Mouse (Mus musculus): ENCODE data around the gene Gm13277. TPM values are rescaled to one million over a fixed set of nuclear protein-coding genes. Genes with fewer than 3 reads are reported as not detected.
A peak's percentile ranks its signal among the peaks of the same experiment; 100 is the strongest.
"Not testable (repeated sequence)": the region's sequence is repeated elsewhere in the genome, so short reads cannot be mapped to it uniquely, and the experiment has no call there.

Gene Gm13277
- polyA plus RNA-seq, 1 experiment = not detected

DNA sequence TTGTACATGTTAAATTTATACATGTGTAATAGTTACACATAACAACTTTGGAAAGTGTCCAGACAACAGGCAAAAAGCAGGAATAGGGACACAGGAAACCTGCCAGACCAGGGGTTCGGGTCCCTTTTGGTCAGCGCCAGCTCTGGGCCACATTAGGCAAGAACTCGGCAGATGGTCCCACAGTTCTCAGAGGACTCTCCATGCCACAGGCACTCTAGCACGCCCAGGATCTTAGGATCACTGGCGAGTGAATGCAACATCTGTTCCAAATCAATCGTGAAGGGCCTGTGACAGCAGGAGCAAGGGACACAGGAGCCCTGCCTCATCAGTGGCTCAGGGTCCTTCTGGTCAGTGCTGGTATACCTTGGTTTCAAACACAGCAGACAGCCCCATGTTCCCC, 38.5 kb upstream of the Gm13277 start:
- no peak overlapping the region for H3K4me3 ChIP-seq
- H3K79me2 ChIP-seq (ENCODE audit: control insufficient read depth, insufficient read depth) = no peaks in the 10 kb centered on the region
- H3ac ChIP-seq (ENCODE audit: control insufficient read depth, insufficient read length) = no peak overlapping the region
- H3K27me3 ChIP-seq (ENCODE audit: control insufficient read depth, insufficient read depth, insufficient read length) = no peaks in the 10 kb centered on the region
- no peak overlapping the region for H3K4me2 ChIP-seq (ENCODE audit: low read depth)
- TF ChIP-seq MYOG (IDR thresholded peaks at IDR 0.05; ENCODE audit: control insufficient read depth in 1 of 3, insufficient read depth in 1 of 3, insufficient read length in 2 of 3, low read depth in 2 of 3) (no peak), MYOD1 (IDR thresholded peaks at IDR 0.05; ENCODE audit: control insufficient read depth in 1 of 3, insufficient read length in 2 of 3, low read depth in 2 of 3) (no peak), CEBPB (IDR thresholded peaks at IDR 0.05; ENCODE audit: insufficient read depth, poor library complexity, severe bottlenecking) (no peak), USF1 (IDR thresholded peaks at IDR 0.05; ENCODE audit: low read depth) (no peak), POLR2AphosphoS2 (IDR thresholded peaks at IDR 0.05; ENCODE audit: insufficient read length, low read depth) (no peak), MAX (IDR thresholded peaks at IDR 0.05; ENCODE audit: low read depth) (no peak), TCF3 (IDR thresholded peaks at IDR 0.05; ENCODE audit: insufficient read length, low read depth) (no peak), REST (IDR thresholded peaks at IDR 0.05; ENCODE audit: insufficient read depth, insufficient read length) (no peak), E2F4 (IDR thresholded peaks at IDR 0.05; ENCODE audit: insufficient read depth) (no peak), TCF12 (IDR thresholded peaks at IDR 0.05; ENCODE audit: insufficient read depth, poor library complexity, severe bottlenecking) (no peak), SRF (IDR thresholded peaks at IDR 0.05; ENCODE audit: control insufficient read depth, insufficient read length, low read depth) (no peak), POLR2A (IDR thresholded peaks at IDR 0.05; ENCODE audit: insufficient read length, low read depth) (no peak)
- H3K36me3 ChIP-seq (ENCODE audit: control insufficient read depth, insufficient read depth) = no peaks in the 10 kb centered on the region

DNA sequence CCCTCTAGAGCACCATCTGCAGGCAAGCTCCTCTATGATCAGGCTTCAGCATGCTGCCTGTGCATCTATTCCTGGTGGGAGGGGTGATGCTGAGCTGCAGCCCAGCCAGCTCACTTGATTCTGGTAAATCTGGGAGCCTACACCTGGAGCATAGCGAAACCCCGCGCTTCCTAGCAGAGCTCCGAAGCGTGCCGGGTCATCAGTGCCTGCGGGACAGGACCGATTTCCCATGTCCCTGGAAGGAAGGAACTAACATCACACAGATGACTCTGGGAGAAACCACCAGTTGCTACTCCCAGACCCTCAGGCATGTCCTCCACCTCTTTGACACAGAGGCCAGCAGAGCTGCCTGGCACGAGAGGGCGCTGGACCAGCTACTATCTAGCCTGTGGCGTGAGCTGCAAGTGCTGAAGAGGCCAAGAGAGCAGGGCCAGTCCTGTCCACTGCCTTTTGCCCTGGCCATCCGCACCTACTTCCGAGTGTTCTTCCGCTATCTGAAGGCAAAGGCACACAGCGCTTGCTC, 33.6 kb upstream of the Gm13277 start, which contains the start of gene Gm13271:
Gene Gm13271 (plus strand): TSS at position 51 of the 523 bp plus-strand sequence.
- not testable (repeated sequence) for H3K27me3 ChIP-seq (ENCODE audit: control insufficient read depth, insufficient read depth, insufficient read length); H3K4me2 ChIP-seq (ENCODE audit: low read depth); H3K36me3 ChIP-seq (ENCODE audit: control insufficient read depth, insufficient read depth); H3K79me2 ChIP-seq (ENCODE audit: control insufficient read depth, insufficient read depth); H3K4me3 ChIP-seq; H3ac ChIP-seq (ENCODE audit: control insufficient read depth, insufficient read length)

DNA sequence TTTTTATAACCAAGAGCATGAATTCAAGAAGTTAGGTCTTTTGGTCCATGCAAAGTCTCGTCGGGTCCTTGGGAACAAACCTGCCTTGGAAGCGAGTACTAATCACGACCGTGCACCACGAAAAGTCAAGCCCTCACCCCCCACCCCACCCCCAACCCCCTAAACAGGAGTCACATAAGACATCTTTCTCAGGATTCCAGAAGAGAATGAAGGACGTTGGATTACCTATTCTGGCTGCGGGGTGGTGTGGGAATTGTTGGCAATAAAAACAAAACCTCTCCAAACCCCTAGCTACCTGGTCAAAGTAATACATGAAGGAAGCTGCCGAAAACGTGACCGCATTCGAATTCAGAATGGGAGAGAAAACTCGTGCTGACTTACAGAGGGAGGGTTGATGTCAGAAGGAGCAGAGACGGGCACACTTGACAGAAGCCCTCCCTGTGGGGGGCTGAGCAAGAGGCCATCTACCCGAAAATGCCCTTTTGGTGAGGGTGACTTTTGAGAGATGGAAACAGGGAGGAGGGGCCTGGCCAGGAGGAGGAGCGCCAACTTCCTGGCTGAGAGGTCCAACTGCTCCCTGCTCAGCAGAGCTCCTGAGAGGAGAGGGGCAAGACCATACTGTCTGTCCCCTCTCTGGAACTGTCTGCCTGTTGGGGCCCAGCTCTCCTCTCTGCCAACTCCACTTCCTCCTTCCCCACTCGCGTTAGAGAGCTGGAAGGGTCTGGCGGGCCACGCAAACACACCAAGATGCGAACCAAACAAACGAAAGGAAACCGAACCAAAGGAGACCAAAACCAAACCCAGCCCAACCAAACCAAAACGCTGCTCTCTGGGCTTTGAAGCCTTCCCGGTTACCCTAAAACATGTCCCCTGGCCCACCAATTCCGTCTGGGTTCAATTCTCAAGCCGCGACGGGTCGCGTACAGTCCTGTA, 31.6 kb upstream of the Gm13277 start:
- H3ac ChIP-seq (ENCODE audit: control insufficient read depth, insufficient read length); H3K36me3 ChIP-seq (ENCODE audit: control insufficient read depth, insufficient read depth); H3K27me3 ChIP-seq (ENCODE audit: control insufficient read depth, insufficient read depth, insufficient read length); H3K4me3 ChIP-seq; H3K79me2 ChIP-seq (ENCODE audit: control insufficient read depth, insufficient read depth): not testable (repeated sequence)
- H3K4me2 ChIP-seq (ENCODE audit: low read depth) = peak overlapping the region; percentile 55

DNA sequence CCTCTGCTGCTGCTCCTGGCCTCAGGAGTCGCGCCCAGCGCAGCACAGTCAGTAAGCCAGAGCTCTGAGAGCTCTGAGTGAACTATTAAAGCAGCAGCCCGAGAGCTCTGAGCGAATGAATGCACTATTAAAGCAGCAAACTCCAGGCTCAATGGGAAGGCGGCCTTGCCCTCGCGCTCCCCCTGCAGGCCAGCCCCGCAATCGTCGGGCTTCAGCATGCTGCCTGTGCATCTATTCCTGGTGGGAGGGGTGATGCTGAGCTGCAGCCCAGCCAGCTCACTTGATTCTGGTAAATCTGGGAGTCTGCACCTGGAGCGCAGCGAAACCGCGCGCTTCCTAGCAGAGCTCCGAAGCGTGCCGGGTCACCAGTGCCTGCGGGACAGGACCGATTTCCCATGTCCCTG, 30.8 kb upstream of the Gm13277 start:
- not testable (repeated sequence) for H3K4me3 ChIP-seq; H3K4me2 ChIP-seq (ENCODE audit: low read depth); H3K36me3 ChIP-seq (ENCODE audit: control insufficient read depth, insufficient read depth); H3K27me3 ChIP-seq (ENCODE audit: control insufficient read depth, insufficient read depth, insufficient read length); H3K79me2 ChIP-seq (ENCODE audit: control insufficient read depth, insufficient read depth); H3ac ChIP-seq (ENCODE audit: control insufficient read depth, insufficient read length)

DNA sequence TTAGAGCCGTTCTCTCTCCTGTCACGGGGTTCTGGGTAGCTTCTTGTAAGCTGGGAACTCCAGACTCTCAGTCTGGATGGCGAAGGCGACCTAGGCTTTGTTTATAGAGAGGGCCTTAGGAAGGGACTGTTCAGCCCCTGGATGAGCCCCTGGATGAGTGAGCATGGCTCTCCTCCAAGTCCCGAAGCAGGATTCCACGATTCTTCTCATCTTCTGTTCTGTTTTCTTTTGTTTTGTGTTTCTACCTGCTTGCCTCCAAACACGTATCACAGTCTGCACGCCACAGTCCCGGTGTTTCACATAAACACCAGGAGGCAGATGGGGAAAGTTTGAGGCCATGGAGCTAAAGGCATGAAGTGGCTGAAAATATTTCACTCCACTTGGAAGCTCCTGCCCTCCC, 29.7 kb upstream of the Gm13277 start:
- not testable (repeated sequence) for H3K4me2 ChIP-seq (ENCODE audit: low read depth); H3K4me3 ChIP-seq; H3ac ChIP-seq (ENCODE audit: control insufficient read depth, insufficient read length); H3K27me3 ChIP-seq (ENCODE audit: control insufficient read depth, insufficient read depth, insufficient read length); H3K36me3 ChIP-seq (ENCODE audit: control insufficient read depth, insufficient read depth); H3K79me2 ChIP-seq (ENCODE audit: control insufficient read depth, insufficient read depth)

DNA sequence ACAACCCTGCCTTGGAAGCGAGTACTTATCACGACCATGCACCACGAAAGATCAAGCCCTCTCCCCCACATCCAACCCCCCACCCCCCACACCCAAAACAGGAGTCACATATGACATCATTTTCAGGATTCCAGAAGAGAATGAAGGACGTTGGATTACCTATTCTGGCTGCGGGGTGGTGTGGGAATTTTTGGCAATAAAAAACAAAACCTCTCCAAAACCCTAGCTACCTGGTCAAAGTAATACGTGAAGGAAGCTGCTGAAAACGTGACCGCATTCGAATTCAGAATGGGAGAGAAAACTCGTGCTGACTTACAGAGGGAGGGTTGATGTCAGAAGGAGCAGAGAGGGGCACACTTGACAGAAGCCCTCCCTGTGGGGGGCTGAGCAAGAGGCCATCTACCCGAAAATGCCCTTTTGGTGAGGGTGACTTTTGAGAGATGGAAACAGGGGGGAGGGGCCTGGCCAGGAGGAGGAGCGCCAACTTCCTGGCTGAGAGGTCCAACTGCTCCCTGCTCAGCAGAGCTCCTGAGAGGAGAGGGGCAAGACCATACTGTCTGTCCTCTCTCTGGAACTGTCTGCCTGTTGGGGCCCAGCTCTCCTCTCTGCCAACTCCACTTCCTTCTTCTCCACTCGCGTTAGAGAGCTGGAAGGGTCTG, 28.7 kb upstream of the Gm13277 start, which contains the start of gene Gm13283:
Gene Gm13283 (plus strand): TSS at position 510 of the 659 bp plus-strand sequence.
- H3K36me3 ChIP-seq (ENCODE audit: control insufficient read depth, insufficient read depth); H3K79me2 ChIP-seq (ENCODE audit: control insufficient read depth, insufficient read depth); H3ac ChIP-seq (ENCODE audit: control insufficient read depth, insufficient read length); H3K4me3 ChIP-seq; H3K27me3 ChIP-seq (ENCODE audit: control insufficient read depth, insufficient read depth, insufficient read length): not testable (repeated sequence)
- H3K4me2 ChIP-seq (ENCODE audit: low read depth) = peak within 1 kb of the TSS; percentile 47

DNA sequence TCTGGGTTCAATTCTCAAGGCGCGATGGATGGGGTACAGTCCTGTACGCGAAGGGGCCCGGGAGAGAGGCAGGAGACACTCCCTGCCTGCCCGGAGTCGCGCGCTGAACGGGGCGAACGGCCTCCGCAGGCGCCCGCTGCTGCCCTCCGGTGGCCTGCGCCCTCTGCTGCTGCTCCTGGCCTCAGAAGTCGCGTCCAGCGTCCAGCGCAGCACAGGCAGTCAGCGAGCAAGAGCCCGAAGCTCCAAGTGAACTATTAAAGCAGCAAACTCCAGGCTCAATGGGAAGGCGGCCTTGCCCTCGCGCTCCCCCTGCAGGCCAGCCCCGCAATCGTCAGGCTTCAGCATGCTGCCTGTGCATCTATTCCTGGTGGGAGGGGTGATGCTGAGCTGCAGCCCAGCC, 28.0 kb upstream of the Gm13277 start:
- not testable (repeated sequence) for H3K27me3 ChIP-seq (ENCODE audit: control insufficient read depth, insufficient read depth, insufficient read length); H3ac ChIP-seq (ENCODE audit: control insufficient read depth, insufficient read length)

DNA sequence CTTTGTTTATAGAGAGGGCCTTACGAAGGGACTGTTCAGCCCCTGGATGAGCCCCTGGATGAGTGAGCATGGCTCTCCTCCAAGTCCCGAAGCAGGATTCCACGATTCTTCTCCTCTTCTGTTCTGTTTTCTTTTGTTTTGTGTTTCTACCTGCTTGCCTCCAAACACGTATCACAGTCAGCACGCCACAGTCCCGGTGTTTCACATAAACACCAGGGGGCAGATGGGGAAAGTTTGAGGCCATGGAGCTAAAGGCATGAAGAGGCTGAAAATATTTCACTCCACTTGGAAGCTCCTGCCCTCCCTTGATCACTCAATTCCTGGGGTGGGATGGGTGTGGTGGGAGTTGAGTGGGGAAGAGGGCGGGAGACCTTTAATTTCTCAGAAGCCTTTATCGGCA, 26.7 kb upstream of the Gm13277 start:
- not testable (repeated sequence) for H3K4me3 ChIP-seq; H3K27me3 ChIP-seq (ENCODE audit: control insufficient read depth, insufficient read depth, insufficient read length); H3K79me2 ChIP-seq (ENCODE audit: control insufficient read depth, insufficient read depth); H3ac ChIP-seq (ENCODE audit: control insufficient read depth, insufficient read length); H3K36me3 ChIP-seq (ENCODE audit: control insufficient read depth, insufficient read depth); H3K4me2 ChIP-seq (ENCODE audit: low read depth)

More for the DNA sequence above, 28.0 kb upstream of the Gm13277 start:
- H3K79me2 ChIP-seq (ENCODE audit: control insufficient read depth, insufficient read depth); H3K36me3 ChIP-seq (ENCODE audit: control insufficient read depth, insufficient read depth); H3K4me2 ChIP-seq (ENCODE audit: low read depth); H3K4me3 ChIP-seq: not testable (repeated sequence)

DNA sequence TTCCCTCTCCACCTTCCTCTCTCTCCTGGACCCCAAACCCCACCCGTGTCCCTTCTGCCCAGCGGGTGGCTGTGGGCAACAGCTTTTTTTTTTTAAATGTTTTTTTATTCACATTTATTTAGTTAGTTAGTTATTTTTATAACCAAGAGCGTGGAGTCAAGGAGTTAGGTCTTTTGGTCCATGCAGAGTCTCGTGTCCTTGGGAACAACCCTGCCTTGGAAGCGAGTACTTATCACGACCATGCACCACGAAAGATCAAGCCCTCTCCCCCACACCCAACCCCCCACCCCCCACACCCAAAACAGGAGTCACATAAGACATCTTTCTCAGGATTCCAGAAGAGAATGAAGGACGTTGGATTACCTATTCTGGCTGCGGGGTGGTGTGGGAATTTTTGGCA, 26.1 kb upstream of the Gm13277 start:
- H3K4me2 ChIP-seq (ENCODE audit: low read depth); H3K79me2 ChIP-seq (ENCODE audit: control insufficient read depth, insufficient read depth); H3K27me3 ChIP-seq (ENCODE audit: control insufficient read depth, insufficient read depth, insufficient read length); H3K4me3 ChIP-seq; H3ac ChIP-seq (ENCODE audit: control insufficient read depth, insufficient read length); H3K36me3 ChIP-seq (ENCODE audit: control insufficient read depth, insufficient read depth): not testable (repeated sequence)
